Mouse (Mus musculus): ENCODE data around the gene Rtkn2.

GRCm38 (mm10) chr10:67964060-67964459 is 15.3 kb upstream of the Rtkn2 start:
- TF ChIP-seq CTCF (IDR thresholded peaks at IDR 0.05; ENCODE audit: low read depth) (no peak), EP300 (IDR thresholded peaks at IDR 0.05; ENCODE audit: low read depth) (no peak)

Measured in heart, postnatal 0 days (tissue).